Mouse (Mus musculus): ENCODE results near the gene Bckdk. TPM values are rescaled to one million over a fixed set of nuclear protein-coding genes. Genes with fewer than 3 reads are reported as not detected.

Gene Bckdk
- polyA plus RNA-seq (2014; fragmentation: Nextera tagmentation; extraction: Ambion mirVana), result 99.7 and 109 TPM in 2 replicates

DNA sequence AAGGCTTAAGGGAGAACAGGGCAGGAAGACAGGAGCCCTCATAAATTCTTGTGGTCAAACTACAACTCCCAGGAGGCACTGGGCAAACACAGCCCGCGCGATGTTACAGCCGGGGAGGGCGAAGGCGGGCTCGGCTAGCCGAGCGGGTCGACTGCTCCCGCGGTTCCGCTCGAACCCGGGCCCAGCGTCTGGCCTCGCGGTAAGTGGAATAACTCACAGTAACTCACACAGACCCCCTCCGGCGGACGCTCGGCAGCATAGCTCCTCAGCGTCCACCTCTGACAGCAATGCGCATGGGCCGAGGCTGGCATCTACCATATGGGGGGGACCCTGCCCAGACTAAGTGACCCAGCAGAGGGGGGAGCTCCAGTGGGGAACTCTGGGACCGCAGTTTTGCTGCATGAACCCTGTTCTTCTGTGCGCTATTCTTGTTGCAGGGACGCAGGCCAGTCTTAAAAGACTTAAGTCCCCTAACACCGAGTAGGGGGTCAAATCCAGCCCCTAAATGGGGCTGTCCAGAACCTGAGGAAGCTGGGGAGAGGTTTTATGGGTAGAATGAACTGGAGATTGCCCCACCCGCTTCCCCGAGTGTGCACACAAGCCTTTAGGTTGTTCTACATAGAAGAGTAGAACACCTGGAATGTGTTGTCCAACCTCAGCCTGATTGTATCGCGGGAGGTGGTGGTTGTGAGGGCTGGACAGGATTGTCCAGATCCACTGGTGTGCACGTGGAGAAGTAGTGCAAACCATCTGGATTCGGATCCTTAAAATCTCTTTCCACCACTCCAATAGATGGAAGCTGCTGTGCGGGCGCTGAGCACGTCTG, at the start of gene Bckdk:
Bckdk (plus strand) TSS at position 112 of the 826 bp plus-strand sequence.
- Histone ChIP-seq H3K4me1 (ENCODE audit: control insufficient read depth, insufficient read depth, low read length) (0 out of 2 replicates have a peak, but pooled peaks cover 6% of the 10 kb centered on the region), H3K4me2 (ENCODE audit: low read depth) (peak within 1 kb of the TSS; percentile 71), H3K27me3 (ENCODE audit: control insufficient read depth, insufficient read depth, low read length) (no peaks in the 10 kb centered on the region), H3K9me3 (ENCODE audit: control insufficient read depth, low read length) (no peaks in the 10 kb centered on the region), H3K27ac (ENCODE audit: low read depth, low read length) (no peak within 1 kb of the TSS), H3K36me3 (ENCODE audit: control insufficient read depth, insufficient read depth, low read length) (peaks cover 10% of the 10 kb centered on the region), H3K9ac (ENCODE audit: low read length) (peak within 1 kb of the TSS; percentile 93), H3K4me3 (ENCODE audit: low read depth, low read length) (peak within 1 kb of the TSS; percentile 74)
- DNase-seq (ENCODE audit: low spot score) (peak; percentile 85), ATAC-seq (ENCODE audit: insufficient read depth, low FRiP score, low TSS enrichment) (peak; percentile 87)
- WGBS, result 8% methylated on average over 38 of the region's 38 CpGs

DNA sequence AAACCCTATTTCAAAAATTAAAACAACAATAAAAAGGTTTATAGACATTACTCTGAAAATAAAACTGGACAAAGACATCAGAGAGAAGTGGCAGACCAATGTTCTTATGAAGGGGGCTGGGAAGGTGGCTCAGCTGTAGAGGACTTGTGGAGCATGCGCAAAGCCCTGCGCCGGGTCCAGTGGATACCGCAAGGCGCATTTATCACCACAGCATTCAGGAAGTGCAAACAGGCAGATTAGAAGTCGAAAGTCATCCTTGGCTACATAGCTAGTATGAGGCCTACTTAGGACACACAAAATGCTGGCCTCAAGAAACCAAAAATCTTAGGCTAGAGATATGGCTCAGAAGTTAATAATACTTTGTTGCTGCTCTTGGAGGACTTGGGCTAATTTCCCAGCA, 45.6 kb upstream of the Bckdk start:
- Histone ChIP-seq H3K36me3 (ENCODE audit: control insufficient read depth, insufficient read depth, low read length) (no peaks in the 10 kb centered on the region), H3K9ac (ENCODE audit: low read length) (no peak overlapping the region), H3K4me3 (ENCODE audit: low read depth, low read length) (no peak overlapping the region), H3K27me3 (ENCODE audit: control insufficient read depth, insufficient read depth, low read length) (no peaks in the 10 kb centered on the region), H3K4me2 (ENCODE audit: low read depth) (no peak overlapping the region), H3K9me3 (ENCODE audit: control insufficient read depth, low read length) (no peaks in the 10 kb centered on the region), H3K4me1 (ENCODE audit: control insufficient read depth, insufficient read depth, low read length) (no peaks in the 10 kb centered on the region), H3K27ac (ENCODE audit: low read depth, low read length) (no peak overlapping the region)
- ATAC-seq (ENCODE audit: insufficient read depth, low FRiP score, low TSS enrichment) (no peak), DNase-seq (ENCODE audit: low spot score) (no peak)
- WGBS, result 96% methylated on average over 6 of the region's 6 CpGs

DNA sequence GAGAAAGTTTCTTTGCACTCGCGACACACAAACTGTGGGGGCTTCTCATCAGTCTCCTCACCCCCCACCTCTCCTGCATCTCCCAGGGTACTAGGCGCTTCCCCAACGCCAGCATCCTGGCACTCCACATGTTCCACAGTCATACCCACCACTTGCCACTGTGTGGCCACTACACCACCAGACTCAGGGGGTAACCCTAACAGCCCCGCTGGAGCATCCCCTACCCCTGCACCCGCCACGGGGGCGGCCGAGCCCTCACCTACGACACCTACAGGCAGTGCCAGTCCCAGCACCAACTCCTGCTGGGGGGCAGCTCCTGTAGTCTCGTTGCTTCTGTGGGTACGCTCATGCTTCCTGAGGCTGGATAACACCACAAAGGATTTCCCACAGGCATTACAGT, 37.4 kb upstream of the Bckdk start:
- ATAC-seq (ENCODE audit: insufficient read depth, low FRiP score, low TSS enrichment) (no peak), DNase-seq (ENCODE audit: low spot score) (no peak)
- no peak overlapping the region for H3K4me3 ChIP-seq (ENCODE audit: low read depth, low read length)
- no peak overlapping the region for H3K9ac ChIP-seq (ENCODE audit: low read length)
- H3K4me2 ChIP-seq (ENCODE audit: low read depth), result no peak overlapping the region
- H3K4me1 ChIP-seq (ENCODE audit: control insufficient read depth, insufficient read depth, low read length), result no peaks in the 10 kb centered on the region
- H3K36me3 ChIP-seq (ENCODE audit: control insufficient read depth, insufficient read depth, low read length), result peaks cover 23% of the 10 kb centered on the region
- H3K27me3 ChIP-seq (ENCODE audit: control insufficient read depth, insufficient read depth, low read length), result no peaks in the 10 kb centered on the region
- no peaks in the 10 kb centered on the region for H3K9me3 ChIP-seq (ENCODE audit: control insufficient read depth, low read length)
- no peak overlapping the region for H3K27ac ChIP-seq (ENCODE audit: low read depth, low read length)
- WGBS, result 95% methylated on average over 12 of the region's 12 CpGs

DNA sequence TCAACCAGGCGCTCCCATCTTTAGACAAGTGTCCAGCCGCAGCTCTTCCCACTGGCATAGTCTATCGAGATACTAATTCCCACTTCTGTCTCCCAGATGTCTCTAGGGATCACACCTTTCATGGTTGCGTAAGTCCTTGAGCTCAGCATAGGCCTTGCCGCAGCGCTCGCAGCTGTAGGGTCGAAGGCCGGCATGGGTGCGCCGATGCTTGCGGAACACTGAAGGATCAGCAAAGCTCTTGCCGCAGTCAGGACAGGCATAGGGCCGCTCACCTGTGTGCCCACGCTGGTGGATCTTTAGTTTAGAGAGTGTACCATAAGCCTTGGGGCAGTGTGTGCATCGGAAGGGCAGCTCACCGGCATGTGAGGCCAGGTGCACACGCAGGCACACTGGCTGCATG, 36.2 kb upstream of the Bckdk start:
- Histone ChIP-seq H3K27me3 (ENCODE audit: control insufficient read depth, insufficient read depth, low read length) (no peaks in the 10 kb centered on the region), H3K36me3 (ENCODE audit: control insufficient read depth, insufficient read depth, low read length) (peaks cover 23% of the 10 kb centered on the region), H3K27ac (ENCODE audit: low read depth, low read length) (no peak overlapping the region), H3K4me3 (ENCODE audit: low read depth, low read length) (no peak overlapping the region), H3K9ac (ENCODE audit: low read length) (no peak overlapping the region), H3K9me3 (ENCODE audit: control insufficient read depth, low read length) (no peaks in the 10 kb centered on the region), H3K4me2 (ENCODE audit: low read depth) (no peak overlapping the region), H3K4me1 (ENCODE audit: control insufficient read depth, insufficient read depth, low read length) (no peaks in the 10 kb centered on the region)
- no peak for DNase-seq (ENCODE audit: low spot score)
- ATAC-seq (ENCODE audit: insufficient read depth, low FRiP score, low TSS enrichment), result no peak
- WGBS, result 97% methylated on average over 18 of the region's 18 CpGs

DNA sequence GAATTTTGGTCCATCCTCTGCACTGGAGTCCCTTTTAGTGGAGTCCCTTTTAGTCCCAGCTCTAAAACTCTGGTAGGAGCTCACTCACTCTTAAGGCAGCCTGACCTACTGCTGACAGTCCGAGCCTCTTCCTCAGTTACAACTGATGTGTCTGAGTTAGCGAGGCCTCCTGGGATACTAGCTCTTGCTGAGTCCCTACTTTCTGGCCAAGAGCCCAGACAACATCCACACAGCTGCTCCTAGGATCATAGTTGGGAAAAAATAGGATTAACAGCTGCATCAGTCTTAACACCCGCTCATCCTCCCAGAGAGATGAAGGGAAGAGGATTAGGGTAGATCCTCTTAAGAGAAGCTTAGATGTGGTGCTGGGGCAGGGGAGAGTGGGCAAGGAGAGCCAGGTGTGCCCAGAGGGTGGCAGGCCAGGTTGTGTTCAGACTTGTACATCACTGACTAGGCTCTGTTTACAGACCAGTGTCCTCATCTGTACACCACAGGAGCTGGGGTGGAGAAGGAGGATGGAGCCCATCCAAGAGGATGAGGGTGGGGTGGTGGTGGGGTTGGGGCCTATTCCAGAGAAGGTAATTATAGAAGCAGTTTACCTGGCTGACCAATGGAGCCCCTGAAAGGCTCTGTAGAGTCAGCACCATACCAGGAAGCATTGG, 34.6 kb upstream of the Bckdk start:
- 91% methylated on average over 3 of the region's 3 CpGs for WGBS
- H3K27me3 ChIP-seq (ENCODE audit: control insufficient read depth, insufficient read depth, low read length), result no peaks in the 10 kb centered on the region
- H3K9ac ChIP-seq (ENCODE audit: low read length), result no peak overlapping the region
- no peak overlapping the region for H3K4me3 ChIP-seq (ENCODE audit: low read depth, low read length)
- peaks cover 7% of the 10 kb centered on the region for H3K4me1 ChIP-seq (ENCODE audit: control insufficient read depth, insufficient read depth, low read length)
- no peak overlapping the region for H3K4me2 ChIP-seq (ENCODE audit: low read depth)
- no peaks in the 10 kb centered on the region for H3K9me3 ChIP-seq (ENCODE audit: control insufficient read depth, low read length)
- H3K36me3 ChIP-seq (ENCODE audit: control insufficient read depth, insufficient read depth, low read length), result peaks cover 25% of the 10 kb centered on the region
- ATAC-seq (ENCODE audit: insufficient read depth, low FRiP score, low TSS enrichment) (no peak), DNase-seq (ENCODE audit: low spot score) (no peak)
- H3K27ac ChIP-seq (ENCODE audit: low read depth, low read length), result no peak overlapping the region

DNA sequence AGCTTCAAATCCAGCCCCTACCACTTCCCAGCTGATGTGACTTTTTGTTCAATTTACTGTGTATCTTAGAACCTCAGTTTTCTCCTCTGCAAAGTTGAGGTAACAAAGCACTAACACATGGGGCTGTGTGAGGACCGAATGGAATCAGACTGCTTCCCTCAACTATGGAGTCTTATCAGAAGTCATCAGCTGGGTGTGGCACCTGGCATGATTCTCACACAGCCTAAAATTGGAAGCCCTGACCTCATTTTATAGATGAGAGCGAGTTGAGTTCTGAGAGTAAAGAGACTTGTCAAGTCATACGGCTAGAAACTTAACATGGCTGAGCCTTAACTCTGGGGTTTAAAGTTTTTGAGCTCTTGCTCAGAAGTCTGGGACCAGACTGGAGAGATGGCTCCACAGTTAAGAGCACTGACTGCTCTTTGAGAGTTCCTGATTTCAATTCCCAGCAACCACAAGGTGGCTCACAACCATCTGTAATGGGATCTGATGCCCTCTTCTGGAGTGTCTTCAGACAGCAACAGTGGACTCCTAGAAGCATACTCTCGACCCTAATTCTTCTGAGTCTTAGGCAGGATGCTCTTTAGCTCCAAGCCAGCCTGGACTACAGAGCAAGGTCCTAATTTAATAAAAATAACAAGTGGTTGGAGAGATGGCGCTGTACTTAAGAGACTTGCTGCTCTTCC, 33.6 kb upstream of the Bckdk start:
- no peaks in the 10 kb centered on the region for H3K9me3 ChIP-seq (ENCODE audit: control insufficient read depth, low read length)
- ATAC-seq (ENCODE audit: insufficient read depth, low FRiP score, low TSS enrichment) (no peak), DNase-seq (ENCODE audit: low spot score) (no peak)
- WGBS, result 85% methylated on average over 5 of the region's 5 CpGs
- no peaks in the 10 kb centered on the region for H3K27me3 ChIP-seq (ENCODE audit: control insufficient read depth, insufficient read depth, low read length)
- no peak overlapping the region for H3K4me3 ChIP-seq (ENCODE audit: low read depth, low read length)
- H3K36me3 ChIP-seq (ENCODE audit: control insufficient read depth, insufficient read depth, low read length), result peaks cover 25% of the 10 kb centered on the region
- no peak overlapping the region for H3K9ac ChIP-seq (ENCODE audit: low read length)
- H3K4me2 ChIP-seq (ENCODE audit: low read depth), result no peak overlapping the region
- peaks cover 11% of the 10 kb centered on the region for H3K4me1 ChIP-seq (ENCODE audit: control insufficient read depth, insufficient read depth, low read length)
- H3K27ac ChIP-seq (ENCODE audit: low read depth, low read length), result no peak overlapping the region

DNA sequence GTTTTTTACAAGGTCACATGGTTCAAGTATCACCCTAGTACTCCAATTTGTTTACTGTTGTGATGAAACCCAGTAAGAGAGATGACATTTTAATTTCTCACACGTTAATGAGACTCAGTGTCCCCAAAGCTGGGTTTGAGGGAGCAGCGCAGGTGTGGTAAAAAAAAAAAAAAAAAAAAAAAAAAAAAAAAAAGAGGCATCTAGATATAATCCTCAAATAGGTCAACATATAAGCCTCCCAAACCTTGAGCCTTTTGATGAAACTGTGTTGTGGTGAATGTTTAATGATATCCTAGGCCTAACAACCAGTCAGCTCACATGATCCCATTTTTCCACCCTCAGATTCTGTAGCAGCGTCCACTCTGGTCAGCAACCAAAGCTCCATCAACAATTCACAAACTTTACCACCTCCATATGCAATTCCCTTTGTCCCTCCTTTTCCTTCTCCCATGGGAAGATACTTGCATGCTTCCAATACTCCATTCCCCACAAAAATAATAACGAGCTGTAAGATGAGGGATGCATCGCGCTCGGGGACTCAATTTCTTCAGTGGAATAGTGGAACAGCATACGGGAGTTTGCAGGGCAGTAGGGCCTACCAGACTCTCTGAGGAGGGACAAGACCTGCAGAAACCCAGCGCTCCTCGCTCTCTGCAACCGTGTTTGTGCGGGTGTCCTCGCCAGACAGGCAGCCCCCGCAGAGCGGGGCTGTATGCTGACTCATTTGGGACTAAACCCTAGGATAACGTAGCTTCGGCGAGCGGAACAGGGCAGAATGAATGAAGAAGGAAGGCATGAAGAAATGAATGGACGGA, 28.9 kb upstream of the Bckdk start:
- H3K4me2 ChIP-seq (ENCODE audit: low read depth), result peak overlapping the region; percentile 67
- H3K4me3 ChIP-seq (ENCODE audit: low read depth, low read length), result peak overlapping the region; percentile 95
- peaks cover 16% of the 10 kb centered on the region for H3K4me1 ChIP-seq (ENCODE audit: control insufficient read depth, insufficient read depth, low read length)
- 5% methylated on average over 20 of the region's 20 CpGs for WGBS
- no peaks in the 10 kb centered on the region for H3K27me3 ChIP-seq (ENCODE audit: control insufficient read depth, insufficient read depth, low read length)
- H3K36me3 ChIP-seq (ENCODE audit: control insufficient read depth, insufficient read depth, low read length), result peaks cover 18% of the 10 kb centered on the region
- H3K9me3 ChIP-seq (ENCODE audit: control insufficient read depth, low read length), result no peaks in the 10 kb centered on the region
- DNase-seq (ENCODE audit: low spot score) (no peak), ATAC-seq (ENCODE audit: insufficient read depth, low FRiP score, low TSS enrichment) (no peak)
- peak overlapping the region; percentile 98 for H3K27ac ChIP-seq (ENCODE audit: low read depth, low read length)
- peak overlapping the region; percentile 98 for H3K9ac ChIP-seq (ENCODE audit: low read length)

DNA sequence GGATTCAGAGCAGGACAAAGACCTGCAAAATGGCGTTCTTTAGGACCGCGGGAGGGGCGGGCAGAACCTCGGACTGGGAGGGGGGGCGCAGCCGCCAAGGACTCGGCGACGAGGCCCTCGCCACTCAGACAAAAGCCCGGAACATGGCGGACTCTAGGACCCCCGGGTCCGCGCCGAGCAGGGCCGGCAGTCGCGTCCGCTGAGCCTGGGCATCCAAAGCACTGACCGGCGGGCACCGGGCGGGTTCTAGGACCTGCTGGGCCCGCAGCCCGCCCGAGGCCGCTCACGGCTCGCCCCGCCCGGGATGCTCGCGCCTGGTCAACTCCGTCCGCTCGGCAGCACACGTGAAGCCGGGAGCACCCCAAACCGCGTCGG, 28.3 kb upstream of the Bckdk start:
- Histone ChIP-seq H3K9me3 (ENCODE audit: control insufficient read depth, low read length) (no peaks in the 10 kb centered on the region), H3K27me3 (ENCODE audit: control insufficient read depth, insufficient read depth, low read length) (no peaks in the 10 kb centered on the region), H3K4me1 (ENCODE audit: control insufficient read depth, insufficient read depth, low read length) (peaks cover 16% of the 10 kb centered on the region), H3K36me3 (ENCODE audit: control insufficient read depth, insufficient read depth, low read length) (peaks cover 24% of the 10 kb centered on the region), H3K4me2 (ENCODE audit: low read depth) (peak overlapping the region; percentile 67), H3K27ac (ENCODE audit: low read depth, low read length) (peak overlapping the region; percentile 98), H3K9ac (ENCODE audit: low read length) (peak overlapping the region; percentile 98), H3K4me3 (ENCODE audit: low read depth, low read length) (peak overlapping the region; percentile 95)
- under 1% methylated on average over 32 of the region's 43 CpGs for WGBS
- ATAC-seq (ENCODE audit: insufficient read depth, low FRiP score, low TSS enrichment), result peak; percentile 95
- DNase-seq (ENCODE audit: low spot score), result peak; percentile 99

All from neural tube, embryonic 11.5 days (tissue).